In genomic region chr1:57903793-57904192, GRCm38 (mm10) we compare ENCODE assay signal across 29 mouse cellular contexts.
"Had no signal": no experiment of that assay in that cellular context is flagged by ENCODE, and none has a peak within 500 bp of the region (broad histone marks: within the 10 kb centered on the region; RNA-seq: fewer than 3 reads in every experiment).

No protein-coding gene starts in this region.

- DNase-seq: gastrocnemius, adult 2 months; gastrocnemius, postnatal 10 days; gastrocnemius, postnatal 25 days; heart, adult 18-20 months; heart, postnatal 14 days; heart, postnatal 4 days; kidney, adult 11 months; kidney, adult 2 months; kidney, adult 9 months; kidney, postnatal 14 days; kidney, postnatal 36 days; layer of hippocampus, adult 9-11 months; layer of hippocampus, postnatal 36 days; left cerebral cortex, postnatal 4 days; lung, adult 18-20 months had no signal

- ATAC-seq: hindbrain, postnatal 0 days; intestine, embryonic 16.5 days; liver, embryonic 12.5 days had no signal

- H3K27me3 ChIP-seq: heart, embryonic 13.5 days; heart, embryonic 15.5 days; hindbrain, embryonic 12.5 days; hindbrain, embryonic 15.5 days; kidney, embryonic 15.5 days; limb, embryonic 13.5 days; limb, embryonic 15.5 days; liver, embryonic 12.5 days had no signal

- H3K9me3 ChIP-seq: heart, embryonic 13.5 days; heart, embryonic 15.5 days; hindbrain, embryonic 10.5 days; hindbrain, embryonic 12.5 days; hindbrain, embryonic 15.5 days; kidney, embryonic 15.5 days; limb, embryonic 13.5 days; limb, embryonic 15.5 days; liver, embryonic 12.5 days had no signal

- H3K4me1 ChIP-seq: hindbrain, embryonic 10.5 days; hindbrain, embryonic 12.5 days; hindbrain, embryonic 15.5 days; liver, embryonic 12.5 days had no signal

- H3K36me3 ChIP-seq: hindbrain, embryonic 10.5 days; liver, embryonic 12.5 days had no signal

- H3K4me3 ChIP-seq: gastrocnemius, adult 2 months; heart, embryonic 13.5 days; heart, embryonic 15.5 days; hindbrain, embryonic 10.5 days; hindbrain, embryonic 12.5 days; hindbrain, embryonic 15.5 days; kidney, embryonic 15.5 days; limb, embryonic 13.5 days; limb, embryonic 15.5 days; liver, embryonic 12.5 days had no signal

- H3K4me2 ChIP-seq: heart, embryonic 11.5 days; heart, embryonic 13.5 days; heart, embryonic 15.5 days; hindbrain, embryonic 12.5 days; hindbrain, embryonic 15.5 days; kidney, embryonic 15.5 days; limb, embryonic 13.5 days; limb, embryonic 15.5 days; liver, embryonic 12.5 days had no signal

- H3K9ac ChIP-seq: heart, embryonic 13.5 days; heart, embryonic 15.5 days; hindbrain, embryonic 12.5 days; hindbrain, embryonic 15.5 days; kidney, embryonic 15.5 days; limb, embryonic 13.5 days; limb, embryonic 15.5 days; liver, embryonic 12.5 days; liver, embryonic 14.5 days had no signal

- H3K27ac ChIP-seq: gastrocnemius, adult 2 months; heart, embryonic 13.5 days; heart, embryonic 15.5 days; hindbrain, embryonic 10.5 days; hindbrain, embryonic 12.5 days; hindbrain, embryonic 15.5 days; hindbrain, postnatal 0 days; kidney, embryonic 15.5 days; kidney, postnatal 0 days; limb, embryonic 13.5 days; limb, embryonic 15.5 days; liver, embryonic 12.5 days; liver, embryonic 14.5 days had no signal
